Mouse (Mus musculus): ENCODE measurements around the gene D6Wsu163e. TPM values are rescaled to one million over a fixed set of nuclear protein-coding genes. Genes with fewer than 3 reads are reported as not detected.

The D6Wsu163e gene
- polyA plus RNA-seq, 1 experiment, result 28.6 TPM

DNA sequence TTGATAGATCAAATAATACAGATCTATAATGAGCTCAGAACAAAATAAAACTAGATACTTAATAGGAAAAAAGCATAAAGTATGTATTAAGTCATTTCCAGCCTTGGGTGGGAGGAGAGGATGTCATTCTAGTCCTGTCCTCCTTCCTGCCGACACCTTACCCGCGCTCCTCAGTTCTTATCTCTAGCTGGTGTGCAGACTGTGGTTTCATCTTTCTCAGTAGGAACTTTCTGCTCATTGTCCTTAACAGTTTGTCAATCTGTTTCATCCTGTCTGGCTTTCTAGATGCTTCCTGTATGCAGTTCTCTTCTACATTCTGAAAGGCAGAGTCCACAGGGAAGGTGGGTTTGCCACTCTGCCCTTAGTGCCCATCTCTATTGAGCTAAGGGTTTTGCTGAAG lies 55.7 kb downstream of the D6Wsu163e start:
- Histone ChIP-seq H3K4me3 (ENCODE audit: insufficient read depth, low read length) (no peak overlapping the region), H3K27ac (ENCODE audit: insufficient read depth, low read length) (no peak overlapping the region), H3K4me1 (ENCODE audit: control insufficient read depth, insufficient read depth, low read length) (no peaks in the 10 kb centered on the region)
- TF ChIP-seq CTCF (IDR thresholded peaks at IDR 0.05; ENCODE audit: extremely low read depth, insufficient read depth, low read length) (no peak), POLR2A (IDR thresholded peaks at IDR 0.05; ENCODE audit: extremely low read depth, insufficient read depth, low read length) (no peak)

DNA sequence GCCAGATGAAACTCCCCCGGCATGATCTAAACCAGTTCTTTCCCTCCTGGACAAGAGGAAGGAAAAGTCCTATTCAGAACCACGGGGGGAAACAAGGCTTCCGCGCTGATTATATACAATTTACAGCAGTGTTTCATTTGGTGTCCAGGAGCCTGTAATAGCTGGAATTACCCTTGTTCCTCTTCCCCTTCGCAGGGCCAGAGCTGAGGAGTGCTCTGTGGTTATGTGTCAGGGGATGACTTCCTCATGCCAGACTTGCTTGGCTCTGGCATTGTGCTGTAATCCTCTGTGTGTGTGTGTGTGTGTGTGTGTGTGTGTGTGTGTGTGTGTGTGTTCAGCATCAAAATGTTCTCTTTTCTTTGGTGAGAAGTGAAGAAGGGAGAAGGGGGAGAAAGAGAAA lies 56.6 kb downstream of the D6Wsu163e start:
- Histone ChIP-seq H3K4me1 (ENCODE audit: control insufficient read depth, insufficient read depth, low read length) (no peaks in the 10 kb centered on the region), H3K4me3 (ENCODE audit: insufficient read depth, low read length) (no peak overlapping the region), H3K27ac (ENCODE audit: insufficient read depth, low read length) (no peak overlapping the region)
- TF ChIP-seq POLR2A (IDR thresholded peaks at IDR 0.05; ENCODE audit: extremely low read depth, insufficient read depth, low read length) (no peak), CTCF (IDR thresholded peaks at IDR 0.05; ENCODE audit: extremely low read depth, insufficient read depth, low read length) (no peak)

DNA sequence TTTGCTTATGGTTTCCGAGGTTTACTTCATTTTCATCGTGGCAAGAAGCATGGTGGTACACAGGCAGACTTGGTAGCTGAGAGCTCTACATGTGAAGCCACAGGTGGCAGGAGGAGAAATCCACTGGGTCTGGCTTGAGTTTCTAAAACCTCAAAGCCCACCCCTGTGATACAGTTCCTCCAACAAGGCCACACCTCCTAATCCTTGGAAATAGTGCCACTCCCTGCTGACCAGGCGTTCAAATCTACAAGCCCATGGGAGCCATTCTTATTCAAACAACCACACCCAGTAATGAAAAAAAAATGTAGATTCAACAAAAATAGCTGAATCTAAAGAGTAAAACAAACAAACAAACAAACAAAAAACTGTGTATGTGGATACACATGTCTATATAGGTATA lies 65.9 kb downstream of the D6Wsu163e start:
- no peak for TF ChIP-seq POLR2A (IDR thresholded peaks at IDR 0.05; ENCODE audit: extremely low read depth, insufficient read depth, low read length)
- TF ChIP-seq CTCF (IDR thresholded peaks at IDR 0.05; ENCODE audit: extremely low read depth, insufficient read depth, low read length), result no peak

DNA sequence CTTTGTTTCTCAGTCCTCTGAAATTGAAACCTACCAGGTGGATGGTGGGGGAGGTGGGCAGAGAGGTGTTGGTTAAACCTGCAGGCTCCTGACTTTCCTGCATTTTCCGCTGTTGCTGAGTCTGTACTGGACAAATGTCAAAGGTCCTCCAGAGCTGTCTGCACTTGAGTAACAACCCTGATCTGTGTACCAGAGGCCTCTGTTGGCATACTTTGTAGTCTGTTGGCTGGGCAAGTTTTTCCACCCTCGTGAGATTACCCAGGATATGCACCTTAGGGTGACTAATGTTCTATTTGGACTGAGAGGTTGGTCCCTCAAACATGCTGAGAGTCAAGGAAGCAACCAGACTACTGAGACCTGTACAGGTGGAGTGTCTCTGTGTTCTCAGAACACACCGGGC lies 66.8 kb downstream of the D6Wsu163e start:
- Histone ChIP-seq H3K27ac (ENCODE audit: insufficient read depth, low read length) (no peak overlapping the region), H3K4me1 (ENCODE audit: control insufficient read depth, insufficient read depth, low read length) (no peaks in the 10 kb centered on the region), H3K4me3 (ENCODE audit: insufficient read depth, low read length) (no peak overlapping the region)
- TF ChIP-seq POLR2A (IDR thresholded peaks at IDR 0.05; ENCODE audit: extremely low read depth, insufficient read depth, low read length) (no peak), CTCF (IDR thresholded peaks at IDR 0.05; ENCODE audit: extremely low read depth, insufficient read depth, low read length) (no peak)

More for the DNA sequence above, 65.9 kb downstream of the D6Wsu163e start:
- no peaks in the 10 kb centered on the region for H3K4me1 ChIP-seq (ENCODE audit: control insufficient read depth, insufficient read depth, low read length)
- H3K27ac ChIP-seq (ENCODE audit: insufficient read depth, low read length), result no peak overlapping the region
- no peak overlapping the region for H3K4me3 ChIP-seq (ENCODE audit: insufficient read depth, low read length)

DNA sequence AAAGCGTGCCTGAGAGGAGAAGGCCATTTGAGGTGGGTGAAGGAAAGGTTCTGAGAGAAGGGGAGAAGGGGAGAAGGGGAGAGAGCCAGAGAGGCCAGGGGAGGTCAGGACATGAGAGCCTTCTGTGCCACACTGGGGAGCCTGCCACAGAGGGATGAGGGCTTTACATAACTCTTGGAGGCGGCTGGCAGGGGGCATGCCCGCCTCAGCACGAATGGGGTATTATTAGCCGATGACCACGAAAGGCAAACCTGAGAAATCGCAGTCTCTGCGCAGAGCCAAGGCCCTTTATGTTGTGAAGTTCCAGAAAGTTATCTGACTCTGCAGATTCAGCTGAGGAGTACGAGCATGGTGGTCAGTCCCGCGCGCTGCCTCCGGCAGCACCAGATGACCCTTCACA lies 70.3 kb downstream of the D6Wsu163e start:
- H3K4me1 ChIP-seq (ENCODE audit: control insufficient read depth, insufficient read depth, low read length), result no peaks in the 10 kb centered on the region
- TF ChIP-seq POLR2A (IDR thresholded peaks at IDR 0.05; ENCODE audit: extremely low read depth, insufficient read depth, low read length) (no peak), CTCF (IDR thresholded peaks at IDR 0.05; ENCODE audit: extremely low read depth, insufficient read depth, low read length) (no peak)

DNA sequence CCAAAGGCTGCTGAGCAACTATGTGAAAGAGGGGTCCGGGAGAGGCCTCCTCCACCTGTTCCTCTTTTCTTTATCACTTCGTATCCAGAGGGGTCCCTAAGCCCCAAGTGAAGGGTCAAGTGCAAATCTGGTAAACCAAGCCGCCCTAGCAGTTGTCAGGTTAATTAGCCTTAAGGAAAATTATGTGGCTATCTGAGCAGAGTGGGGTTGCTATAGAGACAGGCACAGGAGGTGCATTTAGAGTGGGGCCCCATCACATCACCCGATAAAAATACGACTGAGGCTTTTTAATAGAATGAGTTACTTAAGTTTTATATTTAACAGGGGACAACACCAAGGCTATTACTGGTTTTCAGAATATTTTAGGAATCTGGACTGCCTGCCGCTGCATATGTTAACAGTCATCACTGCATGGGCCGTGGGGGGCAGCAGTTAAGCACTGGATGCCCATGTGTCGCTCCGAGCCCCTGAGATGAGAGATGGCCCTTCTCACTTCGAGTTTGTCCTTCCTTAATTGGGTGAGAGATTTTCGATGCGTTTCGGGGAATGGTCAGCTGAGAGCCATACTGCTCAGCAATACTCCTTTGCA lies 72.3 kb downstream of the D6Wsu163e start:
- Histone ChIP-seq H3K4me3 (ENCODE audit: insufficient read depth, low read length) (no peak overlapping the region), H3K4me1 (ENCODE audit: control insufficient read depth, insufficient read depth, low read length) (no peaks in the 10 kb centered on the region), H3K27ac (ENCODE audit: insufficient read depth, low read length) (no peak overlapping the region)
- TF ChIP-seq POLR2A (IDR thresholded peaks at IDR 0.05; ENCODE audit: extremely low read depth, insufficient read depth, low read length), result no peak
- TF ChIP-seq CTCF (IDR thresholded peaks at IDR 0.05; ENCODE audit: extremely low read depth, insufficient read depth, low read length), result no peak

More for the DNA sequence above, 70.3 kb downstream of the D6Wsu163e start:
- Histone ChIP-seq H3K4me3 (ENCODE audit: insufficient read depth, low read length) (no peak overlapping the region), H3K27ac (ENCODE audit: insufficient read depth, low read length) (no peak overlapping the region)

DNA sequence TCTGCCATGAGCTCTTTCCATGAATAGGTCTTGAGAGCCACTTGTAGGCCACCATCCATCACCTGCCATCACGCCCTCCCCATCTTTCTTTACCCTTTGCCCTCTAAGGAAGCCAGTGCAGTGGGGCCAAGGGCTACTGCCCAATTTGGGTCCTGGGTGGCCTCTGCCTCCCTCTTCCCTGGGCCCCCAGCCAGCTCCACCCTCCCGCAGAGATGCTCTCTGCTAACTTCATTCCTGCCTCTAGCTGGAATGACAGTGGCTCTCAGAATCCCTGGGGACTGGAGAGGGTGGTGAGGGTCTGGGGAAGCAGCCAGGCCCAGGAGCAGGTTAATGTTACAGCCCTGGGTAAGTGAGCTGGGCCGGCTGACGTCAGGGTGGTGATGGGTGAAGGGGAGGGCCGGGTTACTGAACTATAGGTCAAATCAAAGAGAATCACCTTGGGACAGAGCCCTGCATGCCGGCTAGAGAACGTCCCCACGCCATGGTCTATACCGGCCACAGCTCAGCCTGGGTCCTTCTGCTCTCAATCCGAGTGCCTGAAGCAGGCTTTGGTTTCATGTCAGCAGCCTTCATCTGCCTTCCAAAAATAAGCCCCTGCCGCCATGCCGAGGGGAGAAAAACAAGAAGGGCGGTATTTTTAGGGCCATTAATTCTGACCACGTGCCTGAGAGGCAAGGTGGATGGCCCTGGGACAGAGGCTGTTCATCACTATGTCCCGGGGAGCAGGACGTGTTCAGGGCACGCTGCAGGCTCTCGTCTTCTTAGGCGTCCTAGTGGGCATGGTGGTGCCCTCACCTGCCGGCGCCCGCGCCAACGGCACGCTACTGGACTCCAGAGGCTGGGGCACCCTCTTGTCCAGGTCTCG lies 75.4 kb downstream of the D6Wsu163e start, which contains the start of gene Fgf6:
Gene Fgf6 (plus strand): TSS at position 681 of the 865 bp plus-strand sequence.
- TF ChIP-seq CTCF (IDR thresholded peaks at IDR 0.05; ENCODE audit: extremely low read depth, insufficient read depth, low read length) (no peak), POLR2A (IDR thresholded peaks at IDR 0.05; ENCODE audit: extremely low read depth, insufficient read depth, low read length) (no peak)
- H3K4me1 ChIP-seq (ENCODE audit: control insufficient read depth, insufficient read depth, low read length), result no peaks in the 10 kb centered on the region
- H3K27ac ChIP-seq (ENCODE audit: insufficient read depth, low read length), result no peak within 1 kb of the TSS
- H3K4me3 ChIP-seq (ENCODE audit: insufficient read depth, low read length), result no peak within 1 kb of the TSS

DNA sequence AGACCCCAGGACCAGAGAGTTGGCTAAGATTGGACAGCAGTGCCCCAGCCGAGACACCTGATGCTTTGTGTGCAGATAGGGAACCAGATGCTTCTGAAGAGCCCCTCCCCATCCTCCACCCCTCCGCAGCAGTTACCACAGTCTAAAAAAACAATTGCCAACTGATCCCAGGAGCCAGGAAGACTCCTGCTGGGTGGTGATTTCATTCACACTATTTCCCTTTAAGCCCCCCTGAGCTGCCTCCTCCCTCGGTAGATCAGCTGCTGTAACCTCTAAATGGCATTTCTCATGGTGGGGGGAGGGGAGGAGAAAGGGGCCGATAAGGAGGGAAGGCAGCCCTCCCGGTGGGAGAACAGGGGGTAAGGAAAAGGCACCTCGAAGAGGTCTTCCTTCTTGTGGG lies 79.5 kb downstream of the D6Wsu163e start:
- Histone ChIP-seq H3K4me1 (ENCODE audit: control insufficient read depth, insufficient read depth, low read length) (no peaks in the 10 kb centered on the region), H3K4me3 (ENCODE audit: insufficient read depth, low read length) (no peak overlapping the region), H3K27ac (ENCODE audit: insufficient read depth, low read length) (no peak overlapping the region)
- TF ChIP-seq POLR2A (IDR thresholded peaks at IDR 0.05; ENCODE audit: extremely low read depth, insufficient read depth, low read length), result no peak
- no peak for TF ChIP-seq CTCF (IDR thresholded peaks at IDR 0.05; ENCODE audit: extremely low read depth, insufficient read depth, low read length)

DNA sequence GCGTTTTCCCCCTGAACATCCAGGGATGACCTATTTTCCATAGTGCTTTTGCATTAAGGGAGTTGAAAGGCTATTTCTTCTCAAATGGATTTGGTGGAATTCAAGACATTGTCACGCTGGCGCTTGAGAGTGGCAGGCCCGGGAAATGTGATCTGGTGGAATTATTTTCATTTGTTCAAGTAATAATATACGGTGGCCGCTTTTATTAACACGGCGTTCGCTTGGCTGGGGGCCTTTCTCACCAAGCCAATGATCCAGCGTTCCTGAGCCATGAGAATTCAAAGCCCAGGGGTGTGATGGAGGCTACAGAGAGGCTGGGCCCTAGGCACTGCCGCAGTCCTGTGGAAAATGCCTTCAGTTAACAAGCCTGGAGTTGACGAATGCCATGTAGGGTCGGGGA lies 80.7 kb downstream of the D6Wsu163e start:
- Histone ChIP-seq H3K4me1 (ENCODE audit: control insufficient read depth, insufficient read depth, low read length) (no peaks in the 10 kb centered on the region), H3K4me3 (ENCODE audit: insufficient read depth, low read length) (no peak overlapping the region), H3K27ac (ENCODE audit: insufficient read depth, low read length) (no peak overlapping the region)
- TF ChIP-seq CTCF (IDR thresholded peaks at IDR 0.05; ENCODE audit: extremely low read depth, insufficient read depth, low read length) (no peak), POLR2A (IDR thresholded peaks at IDR 0.05; ENCODE audit: extremely low read depth, insufficient read depth, low read length) (no peak)

DNA sequence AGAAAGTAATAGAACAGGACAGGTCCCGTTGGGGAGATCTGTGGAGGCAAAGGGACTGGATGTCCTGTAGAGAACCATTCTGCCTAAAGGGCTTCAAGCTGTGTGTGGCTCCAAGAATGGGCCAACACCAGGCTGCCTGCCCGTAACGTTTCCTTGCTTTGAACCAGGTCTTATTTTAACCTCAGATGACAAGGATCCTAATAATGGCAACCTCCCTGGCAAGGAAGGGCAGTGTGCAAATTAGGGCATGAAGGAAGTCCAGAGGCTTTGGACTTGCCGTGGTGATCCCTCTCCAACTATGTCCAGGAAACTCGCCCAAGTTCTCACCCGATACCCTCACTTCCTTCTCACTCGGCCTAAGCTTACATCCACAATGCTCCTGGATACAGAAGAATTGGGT lies 85.1 kb downstream of the D6Wsu163e start:
- H3K4me1 ChIP-seq (ENCODE audit: control insufficient read depth, insufficient read depth, low read length), result no peaks in the 10 kb centered on the region
- H3K27ac ChIP-seq (ENCODE audit: insufficient read depth, low read length), result no peak overlapping the region
- TF ChIP-seq POLR2A (IDR thresholded peaks at IDR 0.05; ENCODE audit: extremely low read depth, insufficient read depth, low read length) (no peak), CTCF (IDR thresholded peaks at IDR 0.05; ENCODE audit: extremely low read depth, insufficient read depth, low read length) (no peak)
- H3K4me3 ChIP-seq (ENCODE audit: insufficient read depth, low read length), result no peak overlapping the region

Other genes starting within 250 kb of the D6Wsu163e start
- 44.9 and 45.3 TPM in 2 replicates for gene Kcna6, start 199.3 kb upstream of the D6Wsu163e start, polyA plus RNA-seq (2012; rRNA removed)
- 132 and 136 TPM in 2 replicates for gene Ndufa9, start 90.8 kb upstream of the D6Wsu163e start, polyA plus RNA-seq (2012; rRNA removed)
- gene Akap3, start 86.9 kb upstream of the D6Wsu163e start, polyA plus RNA-seq (2012; rRNA removed), result 0.15 and 0.31 TPM in 2 replicates
- gene Dyrk4, start 18.1 kb upstream of the D6Wsu163e start, polyA plus RNA-seq (2012; rRNA removed), result 0.17 and 0.25 TPM in 2 replicates
- 4.2 and 4.6 TPM in 2 replicates for gene Rad51ap1, start 375 bp upstream of the D6Wsu163e start, polyA plus RNA-seq (2012; rRNA removed)
- gene Fgf6, start 75.6 kb downstream of the D6Wsu163e start, polyA plus RNA-seq (2012; rRNA removed), result not detected in 2 replicates
- gene Fgf23, start 132.9 kb downstream of the D6Wsu163e start, polyA plus RNA-seq (2012; rRNA removed), result 0.69 and 1.1 TPM in 2 replicates
- gene Tigar, start 169.6 kb downstream of the D6Wsu163e start, polyA plus RNA-seq (2012; rRNA removed), result 18.5 and 18.7 TPM in 2 replicates
- 42.3 and 43.6 TPM in 2 replicates for gene Ccnd2, start 212.2 kb downstream of the D6Wsu163e start, polyA plus RNA-seq (2012; rRNA removed)